Mouse (Mus musculus): ENCODE data around the gene Peli2. TPM values are rescaled to one million over a fixed set of nuclear protein-coding genes. Genes with fewer than 3 reads are reported as not detected.

Peli2 gene
- total RNA-seq, 2 experiments from 2014 or later = 13.5 to 13.9 TPM

DNA sequence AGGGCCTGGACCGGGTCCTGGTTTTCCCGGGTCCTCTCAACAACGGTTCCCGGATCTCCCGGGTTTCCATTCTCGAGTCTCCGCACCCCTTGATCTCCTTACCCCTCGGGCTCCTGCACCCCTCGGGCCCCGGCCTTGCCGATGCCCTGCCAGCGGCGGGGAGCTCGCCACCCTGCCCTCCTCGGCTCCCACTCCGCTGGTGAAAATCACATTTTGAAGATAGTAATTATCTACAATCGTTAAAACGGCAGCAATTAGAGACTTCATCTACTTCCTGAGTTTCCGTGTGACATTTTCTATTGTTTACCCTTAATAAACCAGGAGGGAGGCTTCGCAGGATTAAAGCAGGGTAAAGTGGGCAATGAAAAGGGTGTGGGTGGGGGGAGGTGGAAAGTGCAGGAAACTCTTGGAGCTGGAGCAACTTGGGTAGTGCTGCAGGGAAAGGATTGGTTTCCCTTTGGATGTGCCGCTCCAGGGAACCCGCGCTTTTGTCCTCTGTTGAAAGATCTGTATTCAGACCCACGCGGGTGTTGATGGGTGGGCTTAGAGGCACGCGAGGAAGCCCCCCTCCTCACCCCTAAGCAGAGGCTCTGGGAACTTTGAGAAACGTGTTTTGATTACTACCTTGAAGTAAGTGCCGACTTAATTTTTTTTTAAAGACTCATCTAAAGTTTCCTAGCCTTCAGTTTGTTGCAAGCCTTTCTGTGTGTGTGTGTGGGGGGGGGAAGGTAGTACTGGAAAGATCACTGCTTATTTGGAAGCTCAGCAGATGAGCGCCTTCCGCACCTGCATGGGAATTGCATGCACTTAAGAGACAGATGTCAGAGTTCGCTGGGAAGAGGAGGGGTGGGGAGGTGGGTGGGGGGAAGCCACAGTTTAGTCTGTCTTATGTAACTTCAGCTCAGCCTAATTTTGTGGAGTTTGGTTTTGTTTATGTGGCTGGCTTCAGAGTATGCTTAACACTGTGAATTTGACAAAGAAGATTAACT lies 1.2 kb downstream of the Peli2 start:
- no peak for DNase-seq (ENCODE audit: low spot score)
- intact Hi-C loops (cut with DNase I) = loop anchor here (2.0 to 5.0 kb wide), 4 partner anchors 15 to 370 kb away; no protein-coding TSS in a partner anchor

GRCm38 (mm10) chr14:48124011-48124410 lies 3.4 kb downstream of the Peli2 start:
- DNase-seq (ENCODE audit: low spot score) = no peak
- intact Hi-C loops (cut with DNase I) = loop anchor here (5.0 kb wide), 3 partner anchors 48 to 372 kb away; no protein-coding TSS in a partner anchor

- intact Hi-C loops (cut with DNase I) = loop anchor here (5.0 kb wide), 3 partner anchors 47 to 373 kb away; no protein-coding TSS in a partner anchor
These were observed 4.2 kb downstream of the Peli2 start for GRCm38 (mm10) chr14:48124816-48125215.

DNA sequence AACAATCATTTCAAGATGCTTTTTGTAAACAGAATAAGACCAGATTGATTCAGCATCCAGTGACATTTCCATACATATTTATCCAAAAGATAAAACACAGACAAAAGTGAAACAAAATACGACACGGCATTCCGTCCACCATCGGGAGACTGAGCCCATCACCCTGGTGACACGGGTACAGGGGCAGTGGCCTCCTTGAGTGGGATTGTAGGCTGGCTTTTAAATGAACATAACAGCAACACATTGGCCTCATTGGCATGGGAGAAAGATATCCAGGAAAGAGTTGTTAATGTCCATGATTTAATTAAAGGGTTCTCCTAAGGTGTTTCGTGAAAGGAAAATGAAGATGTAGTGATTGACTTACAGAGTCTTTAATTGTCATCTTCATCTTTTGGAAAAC lies 5.3 kb downstream of the Peli2 start:
- no peak for DNase-seq (ENCODE audit: low spot score)
- intact Hi-C loops (cut with DNase I) = no loop called here

More at GRCm38 (mm10) chr14:48124816-48125215, 4.2 kb downstream of the Peli2 start:
- DNase-seq (ENCODE audit: low spot score) = no peak

- intact Hi-C loops (cut with DNase I) = no loop called here
- DNase-seq (ENCODE audit: low spot score) = no peak
These were observed 6.3 kb downstream of the Peli2 start for GRCm38 (mm10) chr14:48126931-48127330.

- intact Hi-C loops (cut with DNase I) = no loop called here
- no peak for DNase-seq (ENCODE audit: low spot score)
These were observed 7.1 kb downstream of the Peli2 start for GRCm38 (mm10) chr14:48127609-48128185.

GRCm38 (mm10) chr14:48128701-48129100 lies 8.1 kb downstream of the Peli2 start:
- no peak for DNase-seq (ENCODE audit: low spot score)
- intact Hi-C loops (cut with DNase I) = no loop called here

DNA sequence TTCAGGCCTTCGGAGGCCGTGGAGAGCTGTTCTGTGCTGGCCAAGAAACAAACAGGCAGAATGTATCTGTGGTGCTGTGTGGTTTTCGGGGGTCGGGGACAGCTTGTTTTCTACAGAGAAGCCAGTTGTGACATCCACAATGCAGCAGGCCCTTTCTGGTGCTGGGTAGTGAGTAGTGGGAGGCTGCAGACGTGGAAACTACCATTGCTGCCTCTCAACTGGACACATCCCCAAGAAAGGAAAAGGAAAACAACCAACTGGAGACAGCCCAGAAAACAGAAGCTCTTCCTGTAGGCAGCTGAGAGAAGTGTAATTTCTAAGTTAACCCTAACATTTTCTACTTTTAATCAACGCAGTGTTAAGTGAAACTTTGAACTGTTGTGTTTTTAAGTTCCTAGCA lies 9.4 kb downstream of the Peli2 start:
- intact Hi-C loops (cut with DNase I) = loop anchor here (5.0 to 10.0 kb wide), 2 partner anchors 67 to 325 kb away; no protein-coding TSS in a partner anchor
- no peak for DNase-seq (ENCODE audit: low spot score)

DNA sequence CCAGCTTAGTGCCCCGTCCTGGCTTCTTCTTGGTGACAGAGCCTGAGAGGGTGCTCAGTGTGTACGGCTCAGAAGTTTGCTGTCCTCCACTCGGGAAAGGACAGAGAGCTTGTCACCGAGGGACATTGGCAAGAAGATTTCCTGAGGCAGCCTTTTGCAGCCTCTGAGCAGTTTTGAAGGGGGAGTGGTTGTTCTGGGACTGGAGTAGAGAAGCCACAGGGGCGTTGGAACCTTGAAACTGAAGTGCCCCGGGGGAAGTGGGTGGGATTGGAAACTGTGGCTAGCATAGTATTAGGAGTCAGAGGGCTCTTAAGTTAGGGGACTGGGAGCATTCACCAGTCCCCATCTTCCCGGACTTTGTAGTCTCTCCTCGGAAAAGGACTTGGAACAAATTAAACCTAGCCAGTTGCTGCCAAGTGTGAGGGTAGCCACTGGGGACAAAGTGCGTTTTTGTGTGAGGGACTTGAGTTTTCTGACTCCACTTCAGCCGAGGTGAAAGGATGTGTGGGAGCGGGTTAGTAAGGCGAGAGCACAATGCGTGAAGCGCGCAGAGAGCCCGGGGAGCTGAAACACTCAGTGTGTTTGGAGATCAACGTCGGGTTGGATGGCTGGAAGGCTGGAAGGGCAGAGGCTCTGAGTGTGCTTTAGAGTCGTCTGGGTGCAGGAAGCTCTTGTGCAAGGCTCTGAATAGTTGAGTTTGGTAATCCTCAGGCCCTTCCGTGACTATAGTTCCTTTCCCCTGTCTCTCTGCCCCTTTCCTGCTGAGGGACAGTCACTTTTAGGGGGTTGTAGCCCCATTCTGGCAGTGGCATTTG lies 10.3 kb downstream of the Peli2 start:
- no peak for DNase-seq (ENCODE audit: low spot score)
- intact Hi-C loops (cut with DNase I) = loop anchor here (5.0 to 10.0 kb wide), 2 partner anchors 66 to 324 kb away; no protein-coding TSS in a partner anchor

GRCm38 (mm10) chr14:48131576-48131922 lies 10.9 kb downstream of the Peli2 start:
- DNase-seq (ENCODE audit: low spot score) = peak; percentile 69
- intact Hi-C loops (cut with DNase I) = loop anchor here (5.0 to 10.0 kb wide), 2 partner anchors 66 to 323 kb away; no protein-coding TSS in a partner anchor

DNA sequence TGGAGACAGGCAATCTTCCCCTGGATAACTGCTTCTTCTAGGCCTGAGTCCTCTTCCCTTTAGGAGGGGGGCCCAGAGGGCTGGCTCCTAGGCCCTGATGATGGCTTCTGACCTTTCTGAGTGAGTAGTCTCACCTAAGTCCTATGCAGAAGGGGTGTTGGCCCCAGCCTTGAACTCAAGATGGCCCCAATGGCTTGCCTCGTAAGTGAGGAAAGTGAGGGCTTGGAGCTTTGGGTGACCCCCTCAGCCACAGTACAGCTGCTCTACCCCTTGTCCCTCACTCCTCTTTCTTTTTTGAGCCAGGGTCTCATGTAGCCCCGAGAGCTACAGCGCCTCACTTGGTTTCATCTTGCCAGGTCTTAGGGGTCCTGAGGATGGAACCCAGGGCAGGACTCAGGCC lies 11.6 kb downstream of the Peli2 start:
- no peak for DNase-seq (ENCODE audit: low spot score)
- intact Hi-C loops (cut with DNase I) = loop anchor here (5.0 to 10.0 kb wide), 2 partner anchors 65 to 323 kb away; no protein-coding TSS in a partner anchor

DNA sequence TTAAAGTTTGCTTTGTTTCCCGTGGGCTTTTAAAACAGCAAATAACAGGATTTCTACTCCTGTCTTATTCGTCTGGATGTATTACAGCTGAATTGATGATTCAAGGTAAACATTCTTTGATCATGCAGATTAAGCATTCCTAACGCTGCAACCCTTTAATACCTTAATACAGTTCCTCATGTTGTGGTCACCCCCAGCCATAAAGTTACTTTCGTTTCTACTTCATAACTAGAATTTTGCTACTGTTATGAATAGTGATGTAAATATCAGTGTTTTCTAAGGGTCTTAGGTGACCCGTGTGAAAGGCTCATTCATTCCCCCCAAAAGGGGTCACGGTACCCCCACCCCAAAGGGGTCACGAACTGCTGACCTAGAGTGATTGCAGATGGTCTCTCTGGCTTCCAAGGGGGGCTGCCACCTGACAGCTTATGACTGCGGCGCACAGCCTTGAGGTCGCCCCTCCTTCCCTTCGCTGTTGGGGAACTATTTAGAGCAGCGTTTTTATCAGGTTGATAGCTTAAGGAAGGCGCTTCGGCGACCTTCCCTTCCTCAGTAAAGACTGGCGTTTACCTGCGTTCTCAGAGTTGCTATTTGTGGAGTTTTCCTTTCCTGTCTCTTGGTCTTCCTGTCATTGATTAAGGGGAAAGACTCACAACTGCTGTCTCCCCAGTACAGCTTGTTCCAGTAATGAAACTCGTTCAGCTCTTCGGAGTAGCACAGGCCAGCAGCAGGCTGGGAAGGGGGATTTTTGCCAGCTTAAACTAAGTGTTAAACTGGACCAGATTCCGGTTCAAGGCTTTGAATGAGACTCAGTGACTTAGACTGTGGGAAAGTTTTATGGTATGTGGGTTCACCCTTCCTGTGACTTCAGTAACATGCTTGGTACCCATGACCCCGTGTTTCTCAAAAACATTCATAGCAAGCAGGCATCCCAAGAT lies 12.5 kb downstream of the Peli2 start:
- intact Hi-C loops (cut with DNase I) = loop anchor here (5.0 to 10.0 kb wide), 2 partner anchors 64 to 322 kb away; no protein-coding TSS in a partner anchor
- no peak for DNase-seq (ENCODE audit: low spot score)

GRCm38 (mm10) chr14:48134344-48134743 lies 13.7 kb downstream of the Peli2 start:
- DNase-seq (ENCODE audit: low spot score) = peak; percentile 41
- intact Hi-C loops (cut with DNase I) = loop anchor here (5.0 to 10.0 kb wide), 2 partner anchors 63 to 320 kb away; no protein-coding TSS in a partner anchor

- intact Hi-C loops (cut with DNase I) = loop anchor here (2.0 to 10.0 kb wide), 3 partner anchors 15 to 319 kb away; partner anchors contain the start of gene Peli2
- no peak for DNase-seq (ENCODE audit: low spot score)
These were observed 15.3 kb downstream of the Peli2 start for GRCm38 (mm10) chr14:48135816-48136345.

DNA sequence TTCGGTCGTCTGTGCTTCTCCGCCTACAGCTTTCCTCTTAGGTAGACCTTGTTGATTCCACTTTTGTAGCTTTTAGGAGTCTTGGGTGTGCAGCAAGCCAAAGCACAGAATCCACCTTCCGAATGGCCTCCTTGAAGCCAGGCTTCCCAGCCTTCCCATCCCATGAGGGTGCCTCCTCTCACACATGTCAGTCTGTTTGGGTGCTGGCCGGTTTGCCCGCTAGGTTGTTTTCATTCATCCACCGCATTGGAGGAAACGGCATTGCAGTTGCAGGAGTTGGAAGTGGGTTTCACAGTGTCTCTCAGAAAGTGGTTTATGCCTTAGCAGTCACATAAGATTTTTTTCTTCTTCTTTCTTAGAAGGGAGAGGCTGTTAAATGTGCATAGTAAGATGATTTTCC lies 17.1 kb downstream of the Peli2 start:
- intact Hi-C loops (cut with DNase I) = loop anchor here (2.0 to 10.0 kb wide), 3 partner anchors 17 to 317 kb away; partner anchors contain the start of gene Peli2
- DNase-seq (ENCODE audit: low spot score) = no peak

DNA sequence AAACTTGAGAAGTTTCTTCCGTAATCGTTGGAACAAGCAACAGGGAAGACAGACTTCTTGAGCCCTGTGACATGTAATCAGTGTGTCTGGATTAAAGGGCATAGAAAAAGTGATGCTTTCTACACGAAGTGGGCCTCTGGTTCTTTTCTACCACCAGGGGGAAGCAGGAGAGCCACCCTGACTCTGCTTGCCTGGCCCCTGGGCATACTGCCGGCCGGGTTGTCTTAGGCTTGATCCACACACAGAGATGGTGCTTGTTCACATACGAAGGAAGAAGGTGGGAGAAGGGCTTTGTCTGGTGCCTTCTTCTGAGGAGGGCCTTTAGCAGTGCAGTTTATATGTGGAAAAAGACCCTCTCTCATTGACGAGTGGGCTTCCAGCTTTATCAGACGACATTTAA lies 17.5 kb downstream of the Peli2 start:
- intact Hi-C loops (cut with DNase I) = loop anchor here (5.0 to 10.0 kb wide), 2 partner anchors 219 to 317 kb away; no protein-coding TSS in a partner anchor
- no peak for DNase-seq (ENCODE audit: low spot score)

- no peak for DNase-seq (ENCODE audit: low spot score)
- intact Hi-C loops (cut with DNase I) = loop anchor here (5.0 to 10.0 kb wide), 2 partner anchors 218 to 315 kb away; no protein-coding TSS in a partner anchor
These were observed 18.8 kb downstream of the Peli2 start for GRCm38 (mm10) chr14:48139409-48139808.

GRCm38 (mm10) chr14:48141694-48142093 lies 21.1 kb downstream of the Peli2 start:
- DNase-seq (ENCODE audit: low spot score) = no peak
- intact Hi-C loops (cut with DNase I) = no loop called here

Measured in heart, postnatal 25 days (tissue).